Mouse (Mus musculus): ENCODE results near the gene Btg3.

- no peak for TF ChIP-seq CTCF (conservative IDR thresholded peaks at IDR 0.05; ENCODE audit: insufficient read depth, insufficient read length, low read depth, low read length)
- TF ChIP-seq POLR2A (IDR thresholded peaks at IDR 0.05; ENCODE audit: low read depth, low read length) = no peak
Observed at GRCm38 (mm10) chr16:78294606-78295275, 82.3 kb downstream of the Btg3 start.
